Mouse (Mus musculus) frontal cortex, postnatal 14 days (tissue): ENCODE data around the gene Bag3.

Source experiments
- DNase-seq, 2 experiments: peaks; one replicate each; pipeline ENCODE4 v3.0.0; 2022; ENCODE audit warnings: low spot score in 2 of 2

Gene Bag3

GRCm38 (mm10) chr7:128537676-128538075, 14.3 kb downstream of the Bag3 start:
- DNase-seq: no peak

GRCm38 (mm10) chr7:128538196-128538595, 14.8 kb downstream of the Bag3 start:
- no peak for DNase-seq

DNA sequence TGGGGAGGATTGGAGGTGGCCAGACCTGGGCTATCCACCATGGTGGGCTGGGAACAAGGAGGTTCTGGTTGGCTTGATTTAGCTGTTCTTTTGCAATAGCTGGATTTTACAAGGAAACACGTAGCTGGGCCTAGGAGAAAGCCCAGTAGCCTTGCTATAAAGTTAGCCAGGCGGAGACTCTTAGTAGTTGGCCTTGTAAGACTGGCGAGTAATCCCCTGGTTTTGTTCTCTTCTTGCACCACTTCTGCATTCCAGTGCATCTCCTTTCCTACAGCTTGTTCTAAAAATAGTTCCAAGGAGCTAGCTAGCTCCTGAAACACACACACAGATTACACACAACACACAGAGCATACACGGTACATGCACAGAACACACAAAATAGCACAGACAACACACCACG, 15.4 kb downstream of the Bag3 start:
- no peak for DNase-seq

DNA sequence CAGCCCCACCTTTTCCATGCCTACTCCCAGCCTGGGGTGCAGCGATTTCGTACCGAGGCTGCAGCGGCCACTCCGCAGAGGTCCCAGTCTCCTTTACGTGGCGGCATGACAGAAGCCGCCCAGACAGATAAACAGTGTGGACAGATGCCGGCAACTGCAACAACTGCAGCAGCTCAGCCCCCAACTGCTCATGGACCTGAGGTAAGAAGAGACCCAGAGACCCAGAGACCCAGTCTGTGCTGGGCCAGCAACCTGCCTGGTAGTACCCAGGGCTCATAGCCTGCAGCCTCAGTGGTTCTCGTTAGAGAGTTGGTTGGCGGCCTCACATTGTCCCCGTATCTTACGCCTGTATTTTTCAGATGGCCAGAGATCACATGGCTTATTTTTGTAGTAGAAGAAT, 16.7 kb downstream of the Bag3 start:
- DNase-seq: no peak

DNA sequence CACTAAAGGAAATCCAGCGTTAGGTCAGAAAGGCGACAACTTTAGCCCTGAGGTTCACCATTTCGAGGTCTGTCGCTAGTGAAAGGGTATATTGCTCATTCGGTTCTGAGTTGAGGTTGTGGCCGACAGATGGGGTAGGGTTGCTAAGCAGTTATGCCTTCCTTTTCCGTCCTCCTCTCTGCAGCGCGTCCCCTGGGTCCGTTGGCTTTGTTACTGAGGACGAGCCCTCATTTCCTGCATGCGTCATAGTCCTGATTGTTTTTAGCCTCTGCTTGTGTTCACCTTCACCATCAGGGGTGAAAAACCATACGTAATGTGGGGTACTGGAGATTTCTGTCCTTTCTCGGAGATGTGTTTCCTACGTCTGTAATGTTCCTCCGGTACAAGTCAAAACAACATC, 17.3 kb downstream of the Bag3 start:
- no peak for DNase-seq

GRCm38 (mm10) chr7:128541186-128541585, 17.8 kb downstream of the Bag3 start:
- DNase-seq: no peak

GRCm38 (mm10) chr7:128541771-128542170, 18.4 kb downstream of the Bag3 start:
- DNase-seq: no peak

DNA sequence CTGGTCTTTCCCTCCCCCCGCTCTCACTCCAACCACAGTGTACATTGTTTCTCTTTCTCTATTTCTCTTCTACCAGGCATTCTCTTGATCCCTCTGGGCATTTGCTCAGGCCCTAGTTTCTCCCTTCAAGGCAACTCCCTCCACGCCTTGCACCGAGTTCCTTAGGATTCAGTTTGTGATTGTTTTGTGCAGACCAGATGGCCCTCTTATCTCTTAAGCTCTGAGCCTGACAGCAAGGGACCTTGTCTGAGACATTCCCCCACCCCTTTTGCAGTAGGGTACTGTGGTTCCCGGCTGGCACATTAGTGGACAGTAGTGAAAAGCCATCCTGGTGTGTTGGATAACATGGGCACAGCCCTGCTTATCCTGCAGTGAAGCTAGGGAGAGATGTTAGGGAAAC, 19.1 kb downstream of the Bag3 start:
- DNase-seq: no peak

GRCm38 (mm10) chr7:128543148-128543855, 19.9 kb downstream of the Bag3 start:
- DNase-seq: no peak

DNA sequence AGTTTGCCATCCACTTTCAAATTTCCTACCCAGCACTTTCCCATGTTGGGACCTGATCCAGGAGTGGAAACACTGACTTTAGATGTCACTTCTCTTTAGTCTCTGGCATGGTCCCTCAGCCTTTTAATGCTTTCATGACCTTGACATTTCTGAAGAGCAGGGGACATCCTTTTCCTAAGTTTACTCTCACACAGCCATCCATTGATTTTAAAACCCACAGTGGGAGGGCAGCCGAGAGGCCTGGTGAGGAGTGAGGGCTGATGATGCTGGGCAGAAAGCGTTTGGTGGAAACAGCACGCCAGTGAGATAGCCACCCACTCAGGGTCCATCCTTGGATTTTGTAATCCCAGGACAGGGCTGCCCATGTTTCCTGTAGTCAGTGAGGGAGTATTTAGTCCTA, 20.5 kb downstream of the Bag3 start:
- DNase-seq: no peak

DNA sequence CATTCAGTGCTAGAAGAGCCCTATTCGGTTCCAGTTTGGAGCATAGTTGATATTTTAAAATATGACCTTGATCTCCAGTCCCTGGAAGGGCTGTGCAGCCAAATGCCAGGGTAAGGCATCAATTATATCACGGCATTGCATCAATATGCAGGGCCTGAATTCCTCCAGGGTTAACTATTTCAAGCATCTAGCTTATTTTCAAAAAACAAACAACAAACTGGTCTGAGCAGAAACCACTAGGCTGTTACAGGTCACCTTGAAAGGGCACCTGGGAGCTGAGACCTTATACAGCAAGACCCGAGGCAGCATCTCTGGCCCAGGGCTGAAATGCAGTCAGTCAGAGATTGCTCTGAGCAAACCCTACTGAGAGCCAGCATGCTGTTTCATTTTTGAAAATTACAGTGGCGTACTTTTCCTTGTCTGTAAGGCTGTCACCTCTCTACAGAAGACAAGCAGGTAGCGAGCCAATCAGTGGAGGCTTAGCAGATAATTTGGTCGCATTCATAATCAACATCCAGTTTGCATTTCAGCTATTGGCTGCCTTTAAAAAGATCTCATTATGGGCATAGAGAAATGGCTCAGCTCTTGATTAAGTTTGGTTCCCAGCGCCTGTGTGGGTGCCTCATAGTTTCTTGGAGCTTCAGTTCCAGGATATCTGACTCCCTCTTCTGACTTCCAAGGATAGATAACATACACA, 21.3 kb downstream of the Bag3 start:
- no peak for DNase-seq

DNA sequence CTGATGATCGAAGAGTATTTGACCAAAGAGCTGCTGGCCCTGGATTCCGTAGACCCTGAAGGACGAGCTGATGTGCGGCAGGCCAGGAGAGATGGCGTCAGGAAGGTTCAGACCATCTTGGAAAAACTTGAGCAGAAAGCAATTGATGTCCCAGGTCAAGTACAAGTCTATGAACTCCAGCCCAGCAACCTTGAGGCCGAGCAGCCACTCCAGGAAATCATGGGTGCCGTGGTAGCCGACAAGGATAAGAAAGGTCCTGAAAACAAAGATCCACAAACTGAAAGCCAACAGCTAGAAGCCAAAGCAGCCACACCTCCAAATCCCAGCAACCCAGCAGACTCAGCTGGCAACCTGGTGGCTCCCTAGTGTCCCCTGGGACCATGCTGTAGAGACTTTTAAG, 22.6 kb downstream of the Bag3 start:
- DNase-seq: no peak

- no peak for DNase-seq
These were observed 25.7 kb downstream of the Bag3 start for GRCm38 (mm10) chr7:128549137-128549536.

DNA sequence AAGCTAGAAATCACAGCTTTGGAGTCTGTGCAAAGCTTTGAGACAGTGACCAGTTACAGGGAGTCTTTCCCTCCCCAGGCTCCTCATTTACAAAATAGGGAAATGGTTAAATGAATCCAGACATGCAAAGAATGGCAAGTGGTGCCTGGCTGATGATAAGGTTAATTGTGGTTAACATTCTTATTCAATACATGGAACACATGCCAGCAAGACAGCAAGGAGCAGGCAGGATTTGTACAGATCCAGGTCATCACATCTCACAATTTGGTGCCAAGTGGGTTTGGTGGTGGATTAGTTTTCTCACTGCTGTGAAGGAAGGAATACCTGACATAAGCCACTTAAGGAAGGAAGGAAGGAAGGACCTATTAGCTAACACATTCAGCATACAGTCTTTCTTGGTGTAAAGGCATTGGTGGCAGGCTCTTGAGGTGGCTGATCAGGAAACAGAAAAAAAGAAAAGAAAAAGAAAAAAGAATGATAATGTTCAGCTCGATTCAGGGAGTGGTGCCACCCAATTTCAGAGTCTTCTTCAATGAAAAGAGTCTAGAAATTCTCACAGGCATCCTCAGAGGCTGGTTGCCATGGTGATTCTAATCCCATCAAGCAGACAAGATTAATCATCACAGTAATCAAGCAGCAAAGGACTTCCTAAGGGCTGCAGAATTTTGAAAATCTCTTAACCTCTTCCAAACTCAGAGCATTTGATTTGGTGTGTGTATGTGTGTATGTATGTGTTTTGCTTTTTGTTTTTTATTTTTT, 27.1 kb downstream of the Bag3 start:
- no peak for DNase-seq

- no peak for DNase-seq
These were observed 27.7 kb downstream of the Bag3 start for GRCm38 (mm10) chr7:128551087-128551457.

- no peak for DNase-seq
These were observed 29.8 kb downstream of the Bag3 start for GRCm38 (mm10) chr7:128553105-128553705.

- no peak for DNase-seq
These were observed 31.1 kb downstream of the Bag3 start for GRCm38 (mm10) chr7:128554502-128554901.

GRCm38 (mm10) chr7:128555141-128555750, 31.8 kb downstream of the Bag3 start:
- no peak for DNase-seq

DNA sequence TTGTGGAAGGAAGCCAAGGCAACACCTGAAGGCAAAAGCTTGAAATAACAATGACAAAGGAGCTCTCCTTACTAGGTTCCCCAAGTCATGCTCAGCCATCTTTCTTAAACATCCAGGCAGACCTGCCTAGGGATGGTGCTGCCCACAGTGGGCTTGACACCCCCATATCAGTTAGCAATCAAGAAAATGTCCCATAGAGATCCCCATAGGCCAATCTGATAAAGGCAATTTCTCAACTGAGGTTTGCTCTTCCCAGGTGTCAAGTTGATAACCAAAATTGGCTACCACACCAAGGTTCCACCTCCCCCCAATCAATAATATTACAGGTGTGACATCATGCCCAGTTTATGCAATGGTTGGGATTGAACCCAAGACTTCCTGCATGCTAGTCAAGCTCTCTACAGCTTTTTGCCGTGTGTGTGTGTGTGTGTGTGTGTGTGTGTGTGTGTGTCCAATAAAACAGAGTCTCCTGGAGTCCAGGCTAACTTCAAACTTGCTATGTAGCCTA, 33.6 kb downstream of the Bag3 start:
- DNase-seq: no peak

- DNase-seq: no peak
These were observed 40.0 kb downstream of the Bag3 start for GRCm38 (mm10) chr7:128563373-128563772.

- DNase-seq: no peak
These were observed 42.9 kb downstream of the Bag3 start for GRCm38 (mm10) chr7:128566311-128566710.
